Mouse (Mus musculus): ENCODE results near the gene Pdss2. TPM values are rescaled to one million over a fixed set of nuclear protein-coding genes. Genes with fewer than 3 reads are reported as not detected.
"Not testable (repeated sequence)": the region's sequence is repeated elsewhere in the genome, so short reads cannot be mapped to it uniquely, and the experiment has no call there.

Pdss2 gene
- polyA plus RNA-seq, 1 experiment from 2014 or later, result 12.3 TPM

DNA sequence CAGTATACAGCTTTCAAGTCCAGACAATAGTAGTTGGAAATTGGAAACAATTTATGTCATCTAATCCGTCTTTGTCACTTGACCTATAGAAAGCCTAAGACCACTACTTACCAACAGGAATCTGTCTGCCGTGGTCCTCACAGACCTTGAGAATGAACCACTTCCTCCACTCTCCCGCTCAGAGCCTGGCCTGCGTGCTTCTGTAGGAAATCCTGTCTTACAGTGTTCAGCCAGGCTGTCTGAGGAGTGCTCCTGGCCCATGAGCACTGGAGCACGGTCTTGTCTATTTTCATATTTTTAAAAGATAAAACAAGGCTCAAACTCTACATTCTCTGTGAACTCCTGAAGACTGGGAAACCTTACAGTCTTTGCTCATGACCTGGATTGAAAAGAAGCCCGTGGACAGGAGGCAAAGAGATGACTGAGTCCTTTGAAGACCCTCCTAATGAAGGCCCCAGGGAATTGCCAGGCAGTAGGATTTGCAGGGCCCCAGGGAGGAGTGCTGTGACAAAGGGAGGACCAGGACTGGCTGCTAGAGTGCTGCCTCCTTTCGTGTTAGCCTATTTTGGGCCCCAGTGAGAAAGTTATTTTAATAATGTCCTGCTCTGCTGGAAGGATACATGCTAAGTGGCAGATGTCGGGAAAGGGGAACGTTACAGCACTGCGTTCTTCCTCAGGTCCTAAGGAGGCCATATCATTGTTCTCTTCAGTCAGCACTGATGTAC is 188.4 kb downstream of the Pdss2 start:
- peak overlapping the region; percentile 17; the same call in 1 of the 2 replicates for H3K27ac ChIP-seq (ENCODE audit: poor library complexity, severe bottlenecking)
- no peak overlapping the region for H3K4me2 ChIP-seq
- H3K4me1 ChIP-seq (replicated peaks), result peaks cover 14% of the 10 kb centered on the region
- H3K27me3 ChIP-seq (replicated peaks), result no peaks in the 10 kb centered on the region
- H3K9me3 ChIP-seq (replicated peaks), result 0 out of 2 replicates have a peak, but pooled peaks cover 2% of the 10 kb centered on the region
- ATAC-seq (ENCODE audit: insufficient number of reproducible peaks, low FRiP score), result no peak
- no peak overlapping the region for H3K9ac ChIP-seq
- no peak overlapping the region for H3K4me3 ChIP-seq
- peaks cover 2% of the 10 kb centered on the region; the same call in 1 of the 2 replicates for H3K36me3 ChIP-seq
- 66% methylated on average over 10 of the region's 10 CpGs for WGBS

GRCm38 (mm10) chr10:43411164-43411563 is 189.9 kb downstream of the Pdss2 start:
- not testable (repeated sequence) for ATAC-seq (ENCODE audit: insufficient number of reproducible peaks, low FRiP score); H3K9ac ChIP-seq; H3K27ac ChIP-seq (ENCODE audit: poor library complexity, severe bottlenecking); H3K27me3 ChIP-seq (replicated peaks); H3K4me2 ChIP-seq; H3K9me3 ChIP-seq (replicated peaks); H3K4me3 ChIP-seq; H3K36me3 ChIP-seq
- H3K4me1 ChIP-seq (replicated peaks), result peaks cover 14% of the 10 kb centered on the region
- 92% methylated on average over 1 of the region's 3 CpGs for WGBS

DNA sequence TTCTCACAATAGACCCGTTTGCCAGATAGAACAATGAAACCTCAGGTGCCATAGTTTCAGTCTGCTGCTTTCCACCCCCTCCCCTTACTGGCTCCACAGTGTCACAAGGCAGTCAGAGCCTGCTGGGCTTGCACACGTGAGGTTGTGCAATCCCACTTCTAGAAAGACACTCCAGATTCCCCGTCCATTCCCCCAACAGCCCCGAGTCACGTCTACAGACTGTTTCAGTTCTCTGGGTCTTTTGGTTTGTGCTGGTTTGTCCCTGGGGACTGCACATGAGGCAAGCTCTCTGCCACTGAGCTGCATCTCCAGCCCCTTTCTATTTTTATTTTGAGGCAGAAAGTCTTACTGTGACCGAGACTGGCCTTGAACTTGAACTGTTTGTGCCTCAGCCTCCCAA is 196.1 kb downstream of the Pdss2 start:
- Histone ChIP-seq H3K36me3 (no peaks in the 10 kb centered on the region), H3K4me1 (replicated peaks) (peaks cover 5% of the 10 kb centered on the region; the same call in 1 of the 2 replicates), H3K4me2 (no peak overlapping the region), H3K27me3 (replicated peaks) (no peaks in the 10 kb centered on the region), H3K9me3 (replicated peaks) (no peaks in the 10 kb centered on the region), H3K27ac (ENCODE audit: poor library complexity, severe bottlenecking) (no peak overlapping the region), H3K4me3 (no peak overlapping the region), H3K9ac (no peak overlapping the region)
- ATAC-seq (ENCODE audit: insufficient number of reproducible peaks, low FRiP score), result no peak
- WGBS, result 75% methylated on average over 6 of the region's 6 CpGs

DNA sequence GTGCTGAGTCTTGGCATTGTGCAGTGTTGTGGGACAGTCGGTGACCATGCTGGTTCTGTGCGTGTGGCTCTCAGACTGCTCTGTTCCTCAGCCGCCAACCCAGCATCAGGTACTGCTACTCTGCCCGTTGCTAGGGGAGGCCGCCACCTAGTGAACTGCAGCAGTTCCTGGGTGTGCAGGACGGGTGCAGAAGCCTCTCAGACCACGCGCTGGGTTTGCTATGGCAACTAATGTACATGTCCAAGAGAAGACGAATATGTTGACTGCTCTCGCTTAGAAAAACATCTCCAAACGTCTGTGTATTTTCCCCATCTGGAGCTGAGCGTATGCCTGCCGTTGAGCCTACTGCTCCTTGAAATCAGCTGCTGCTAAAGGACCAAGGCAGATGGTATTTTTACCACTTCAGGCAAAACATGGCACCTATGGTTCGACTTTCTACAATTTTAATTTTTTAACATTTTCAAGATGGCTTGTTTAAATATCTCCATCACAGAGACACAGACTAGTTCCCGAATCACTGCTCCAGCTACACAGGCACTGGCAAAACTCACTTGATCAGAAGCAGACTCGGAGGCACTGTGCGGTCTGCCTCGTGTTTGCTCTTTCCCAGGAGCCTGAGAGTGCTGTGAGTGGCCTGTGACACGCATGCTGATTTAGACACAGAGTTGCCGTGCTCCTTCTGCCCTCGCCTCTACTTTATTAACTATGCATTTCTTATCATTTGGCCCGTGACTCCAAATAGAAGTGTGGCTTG is 199.6 kb downstream of the Pdss2 start:
- no peaks in the 10 kb centered on the region for H3K9me3 ChIP-seq (replicated peaks)
- H3K4me1 ChIP-seq (replicated peaks), result peaks cover 19% of the 10 kb centered on the region
- H3K36me3 ChIP-seq, result no peaks in the 10 kb centered on the region
- 69% methylated on average over 22 of the region's 22 CpGs for WGBS
- H3K9ac ChIP-seq, result no peak overlapping the region
- no peaks in the 10 kb centered on the region for H3K27me3 ChIP-seq (replicated peaks)
- H3K27ac ChIP-seq (ENCODE audit: poor library complexity, severe bottlenecking), result no peak overlapping the region
- no peak for ATAC-seq (ENCODE audit: insufficient number of reproducible peaks, low FRiP score)
- H3K4me3 ChIP-seq, result no peak overlapping the region
- H3K4me2 ChIP-seq, result no peak overlapping the region

DNA sequence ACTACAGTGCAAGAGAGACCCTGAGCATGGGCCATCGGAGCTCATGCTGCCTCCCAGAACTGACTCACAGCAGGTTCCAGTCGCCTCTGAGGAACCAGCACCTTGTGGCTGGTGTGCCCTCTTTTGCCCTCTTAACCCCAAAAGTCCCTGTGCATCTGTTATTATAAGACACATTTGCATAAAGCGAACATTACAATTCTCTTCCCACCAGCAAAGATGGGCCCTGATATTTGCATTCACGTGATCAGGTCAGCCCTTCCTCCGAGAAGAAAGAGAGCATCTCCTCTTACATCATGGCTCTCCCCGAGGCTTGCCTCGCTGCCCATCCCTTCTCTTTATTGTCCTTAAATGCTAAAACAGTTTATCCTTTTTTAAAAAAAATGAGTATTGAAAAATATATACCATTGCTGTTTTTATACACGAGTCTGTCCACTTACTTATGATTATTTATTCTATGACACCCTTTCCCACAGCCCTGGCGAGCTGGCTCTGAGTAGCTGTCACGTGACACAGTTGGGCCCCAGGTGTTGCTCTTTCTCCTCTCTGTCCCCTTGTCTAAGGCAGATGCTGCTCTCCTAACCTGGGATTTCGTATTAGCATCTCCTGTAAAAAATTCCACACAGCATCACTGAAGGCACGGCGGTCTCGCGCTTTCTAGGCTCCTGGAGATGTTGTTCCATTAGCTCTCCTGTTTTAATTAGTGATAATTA is 200.9 kb downstream of the Pdss2 start:
- Histone ChIP-seq H3K4me3 (no peak overlapping the region), H3K27me3 (replicated peaks) (no peaks in the 10 kb centered on the region), H3K9ac (no peak overlapping the region), H3K4me2 (no peak overlapping the region), H3K36me3 (no peaks in the 10 kb centered on the region), H3K9me3 (replicated peaks) (no peaks in the 10 kb centered on the region), H3K27ac (ENCODE audit: poor library complexity, severe bottlenecking) (no peak overlapping the region), H3K4me1 (replicated peaks) (peaks cover 28% of the 10 kb centered on the region)
- ATAC-seq (ENCODE audit: insufficient number of reproducible peaks, low FRiP score), result no peak
- WGBS, result 71% methylated on average over 15 of the region's 15 CpGs

- Histone ChIP-seq H3K4me1 (replicated peaks) (peaks cover 28% of the 10 kb centered on the region), H3K9ac (no peak overlapping the region), H3K9me3 (replicated peaks) (no peaks in the 10 kb centered on the region), H3K4me2 (no peak overlapping the region), H3K4me3 (no peak overlapping the region), H3K27me3 (replicated peaks) (no peaks in the 10 kb centered on the region), H3K36me3 (no peaks in the 10 kb centered on the region), H3K27ac (ENCODE audit: poor library complexity, severe bottlenecking) (no peak overlapping the region)
- peak; percentile 82 for ATAC-seq (ENCODE audit: insufficient number of reproducible peaks, low FRiP score)
- 25% methylated on average over 5 of the region's 5 CpGs for WGBS
These were observed 203.3 kb downstream of the Pdss2 start for GRCm38 (mm10) chr10:43424545-43424944.

- Histone ChIP-seq H3K4me1 (replicated peaks) (peaks cover 9% of the 10 kb centered on the region), H3K27me3 (replicated peaks) (no peaks in the 10 kb centered on the region), H3K27ac (ENCODE audit: poor library complexity, severe bottlenecking) (no peak overlapping the region), H3K4me2 (no peak overlapping the region), H3K4me3 (no peak overlapping the region), H3K9ac (no peak overlapping the region), H3K9me3 (replicated peaks) (peaks cover 9% of the 10 kb centered on the region; the same call in 1 of the 2 replicates), H3K36me3 (0 out of 2 replicates have a peak, but pooled peaks cover 3% of the 10 kb centered on the region)
- 86% methylated on average over 5 of the region's 5 CpGs for WGBS
- ATAC-seq (ENCODE audit: insufficient number of reproducible peaks, low FRiP score), result no peak
These were observed 209.3 kb downstream of the Pdss2 start for GRCm38 (mm10) chr10:43430606-43431005.

DNA sequence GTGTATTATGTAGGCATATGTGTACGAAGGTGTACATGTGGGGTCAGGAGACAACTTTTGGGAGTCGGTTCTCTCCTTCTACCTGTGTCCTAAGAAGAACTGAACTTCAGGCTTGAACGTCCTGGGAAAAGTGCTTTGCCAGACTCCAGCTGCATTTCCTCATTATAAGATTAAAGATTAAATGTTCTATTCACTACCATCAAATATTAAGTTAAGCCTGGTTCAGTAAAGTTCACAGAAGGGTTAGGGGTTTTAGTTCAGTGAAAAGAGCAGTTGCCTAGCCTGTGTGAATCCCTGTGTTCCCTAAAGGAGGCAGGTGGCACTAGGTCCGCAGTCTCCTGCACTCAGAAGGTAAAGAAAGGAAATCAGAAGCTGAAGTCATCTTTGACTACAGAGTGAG is 213.0 kb downstream of the Pdss2 start:
- Histone ChIP-seq H3K4me2 (no peak overlapping the region), H3K4me3 (no peak overlapping the region), H3K9me3 (replicated peaks) (peaks cover 11% of the 10 kb centered on the region; the same call in 1 of the 2 replicates), H3K27me3 (replicated peaks) (no peaks in the 10 kb centered on the region), H3K4me1 (replicated peaks) (peaks cover under 1% of the 10 kb centered on the region), H3K9ac (no peak overlapping the region), H3K36me3 (0 out of 2 replicates have a peak, but pooled peaks cover 3% of the 10 kb centered on the region), H3K27ac (ENCODE audit: poor library complexity, severe bottlenecking) (no peak overlapping the region)
- 88% methylated on average over 4 of the region's 4 CpGs for WGBS
- no peak for ATAC-seq (ENCODE audit: insufficient number of reproducible peaks, low FRiP score)

DNA sequence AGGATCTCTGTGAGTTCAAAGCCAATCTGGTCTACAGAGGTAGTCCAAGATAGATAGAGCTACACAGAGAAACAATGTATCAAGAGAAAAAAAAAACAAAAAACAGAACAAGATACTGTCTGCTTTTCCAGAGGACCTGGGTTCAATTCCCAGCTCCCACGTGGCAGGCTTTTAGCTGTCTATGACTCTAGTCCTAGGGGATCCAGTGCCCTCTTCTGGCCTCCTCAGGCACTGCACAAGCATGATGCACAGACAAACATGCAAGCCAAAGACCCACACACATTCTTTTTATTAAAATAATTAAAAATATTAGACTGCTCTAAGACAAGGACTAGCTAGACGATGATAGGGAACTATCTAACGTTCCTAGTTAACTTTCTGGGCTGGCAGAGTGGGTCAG is 214.5 kb downstream of the Pdss2 start:
- peaks cover 5% of the 10 kb centered on the region; the same call in 1 of the 2 replicates for H3K9me3 ChIP-seq (replicated peaks)
- H3K36me3 ChIP-seq, result 0 out of 2 replicates have a peak, but pooled peaks cover under 1% of the 10 kb centered on the region
- H3K4me2 ChIP-seq, result no peak overlapping the region
- no peak overlapping the region for H3K4me3 ChIP-seq
- ATAC-seq (ENCODE audit: insufficient number of reproducible peaks, low FRiP score), result no peak
- WGBS, result 87% methylated on average over 3 of the region's 3 CpGs
- H3K9ac ChIP-seq, result no peak overlapping the region
- H3K27ac ChIP-seq (ENCODE audit: poor library complexity, severe bottlenecking), result no peak overlapping the region
- peaks cover 9% of the 10 kb centered on the region for H3K4me1 ChIP-seq (replicated peaks)
- H3K27me3 ChIP-seq (replicated peaks), result no peaks in the 10 kb centered on the region

- H3K27me3 ChIP-seq (replicated peaks), result no peaks in the 10 kb centered on the region
- no peak overlapping the region for H3K27ac ChIP-seq (ENCODE audit: poor library complexity, severe bottlenecking)
- 39% methylated on average over 7 of the region's 7 CpGs for WGBS
- ATAC-seq (ENCODE audit: insufficient number of reproducible peaks, low FRiP score), result no peak
- no peaks in the 10 kb centered on the region for H3K36me3 ChIP-seq
- H3K4me3 ChIP-seq, result no peak overlapping the region
- H3K4me1 ChIP-seq (replicated peaks), result peaks cover 9% of the 10 kb centered on the region
- H3K9ac ChIP-seq, result no peak overlapping the region
- peaks cover 4% of the 10 kb centered on the region; the same call in 1 of the 2 replicates for H3K9me3 ChIP-seq (replicated peaks)
- H3K4me2 ChIP-seq, result no peak overlapping the region
These were observed 218.2 kb downstream of the Pdss2 start for GRCm38 (mm10) chr10:43439492-43439941.

GRCm38 (mm10) chr10:43440050-43440449 is 218.8 kb downstream of the Pdss2 start:
- ATAC-seq (ENCODE audit: insufficient number of reproducible peaks, low FRiP score), result no peak
- Histone ChIP-seq H3K4me2 (no peak overlapping the region), H3K9me3 (replicated peaks) (peaks cover 4% of the 10 kb centered on the region; the same call in 1 of the 2 replicates), H3K27ac (ENCODE audit: poor library complexity, severe bottlenecking) (no peak overlapping the region), H3K36me3 (no peaks in the 10 kb centered on the region), H3K4me3 (no peak overlapping the region), H3K4me1 (replicated peaks) (peaks cover 9% of the 10 kb centered on the region), H3K9ac (no peak overlapping the region), H3K27me3 (replicated peaks) (no peaks in the 10 kb centered on the region)
- WGBS, result 72% methylated on average over 13 of the region's 13 CpGs

Measured in heart, embryonic 12.5 days (tissue).